Mouse (Mus musculus) E14TG2a.4 (cell line): ENCODE data around the gene Gm20388.

ENCODE experiments used
- CTCF ChIP-seq: conservative IDR thresholded peaks from 2 replicates; pipeline ENCODE4 v1.5.1; 2014; ENCODE audit warnings: low read length
- NANOG ChIP-seq: IDR thresholded peaks from 2 replicates; pipeline ENCODE4 v1.6.1; 2014; ENCODE audit warnings: borderline replicate concordance, low read length, mixed read lengths
- POU5F1 ChIP-seq: IDR thresholded peaks from 2 replicates; pipeline ENCODE4 v1.6.1; 2014; ENCODE audit warnings: low read length, borderline replicate concordance

DNA sequence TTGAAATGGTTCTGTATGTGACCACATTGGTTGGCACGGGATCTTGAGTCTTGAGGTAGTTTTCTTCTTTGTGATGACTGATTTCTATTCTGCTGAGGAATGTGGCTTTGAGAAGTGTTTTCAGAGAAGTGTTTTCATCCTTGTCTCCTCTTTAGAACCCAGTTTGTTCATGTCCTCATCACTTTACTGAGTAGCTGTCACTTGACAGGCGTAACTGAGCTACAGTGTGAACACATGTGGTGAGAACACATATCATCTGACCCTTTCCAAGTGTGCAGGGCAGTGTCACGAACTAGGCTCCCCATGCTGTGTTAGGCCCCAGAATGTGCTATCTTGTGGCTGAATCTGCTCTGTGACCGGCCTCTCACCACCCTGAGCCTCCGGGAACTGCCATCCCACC, 2181.8 kb downstream of the Gm20388 start:
- TF ChIP-seq CTCF (no peak), POU5F1 (no peak), NANOG (no peak)
